Mouse (Mus musculus) liver, embryonic 12.5 days (tissue): ENCODE results near the gene Tbc1d9b. TPM values are rescaled to one million over a fixed set of nuclear protein-coding genes. Genes with fewer than 3 reads are reported as not detected.
"Not testable (repeated sequence)": the region's sequence is repeated elsewhere in the genome, so short reads cannot be mapped to it uniquely, and the experiment has no call there.

Source experiments
- ATAC-seq: fragments of 200-750 bp; cut with Nextera tagmentation; 2 replicates; pipeline ENCODE4 v1.8.0; 2017; ENCODE audit warnings: moderate number of reproducible peaks, mild to moderate bottlenecking, moderate library complexity
- H3K27ac ChIP-seq: fragments of 300-500 bp; sonication (generic); 2 replicates; pipeline ENCODE4 v1.5.1; 2016; ENCODE audit warnings: mild to moderate bottlenecking
- H3K27me3 ChIP-seq: fragments of 300-500 bp; sonication (generic); replicated peaks from 2 replicates; pipeline ENCODE4 v1.6.1; 2016; ENCODE audit warnings: mild to moderate bottlenecking, moderate library complexity
- H3K36me3 ChIP-seq: fragments of 300-500 bp; sonication (generic); 2 replicates; pipeline ENCODE4 v1.6.1; 2016; ENCODE audit warnings: mild to moderate bottlenecking, moderate library complexity
- H3K4me1 ChIP-seq: fragments of 300-500 bp; sonication (generic); 2 replicates; pipeline ENCODE4 v1.6.1; 2016
- H3K4me2 ChIP-seq: fragments of 300-500 bp; sonication (generic); 2 replicates; pipeline ENCODE4 v1.6.1; 2016; ENCODE audit warnings: mild to moderate bottlenecking, moderate library complexity
- H3K4me3 ChIP-seq: fragments of 300-500 bp; sonication (generic); 2 replicates; pipeline ENCODE4 v1.5.1; 2016; ENCODE audit warnings: mild to moderate bottlenecking, moderate library complexity
- H3K9ac ChIP-seq: fragments of 300-500 bp; sonication (generic); 2 replicates; pipeline ENCODE4 v1.6.1; 2016; ENCODE audit warnings: mild to moderate bottlenecking, moderate library complexity
- H3K9me3 ChIP-seq: fragments of 300-500 bp; sonication (generic); replicated peaks from 2 replicates; pipeline ENCODE4 v1.6.1; 2016; ENCODE audit warnings: mild to moderate bottlenecking, moderate library complexity
- WGBS: fragments of 180-500 bp; shearing (Covaris S2); methylation state at CpG from one replicate; pipeline ENCODE4 v1.1.7; 2016; ENCODE audit not compliant: insufficient replicate concordance; 5-methylcytosine and 5-hydroxymethylcytosine counted together
- polyA plus RNA-seq: library from polyadenylated mRNA; unstranded; fragments of >200 nt; fragmentation: Nextera tagmentation; extraction: Ambion mirVana; gene quantifications from 2 replicates; pipeline ENCODE4 v1.2.1, GENCODE M21; 2016

Tbc1d9b gene
- 20.2 and 20.3 TPM in 2 replicates for polyA plus RNA-seq

DNA sequence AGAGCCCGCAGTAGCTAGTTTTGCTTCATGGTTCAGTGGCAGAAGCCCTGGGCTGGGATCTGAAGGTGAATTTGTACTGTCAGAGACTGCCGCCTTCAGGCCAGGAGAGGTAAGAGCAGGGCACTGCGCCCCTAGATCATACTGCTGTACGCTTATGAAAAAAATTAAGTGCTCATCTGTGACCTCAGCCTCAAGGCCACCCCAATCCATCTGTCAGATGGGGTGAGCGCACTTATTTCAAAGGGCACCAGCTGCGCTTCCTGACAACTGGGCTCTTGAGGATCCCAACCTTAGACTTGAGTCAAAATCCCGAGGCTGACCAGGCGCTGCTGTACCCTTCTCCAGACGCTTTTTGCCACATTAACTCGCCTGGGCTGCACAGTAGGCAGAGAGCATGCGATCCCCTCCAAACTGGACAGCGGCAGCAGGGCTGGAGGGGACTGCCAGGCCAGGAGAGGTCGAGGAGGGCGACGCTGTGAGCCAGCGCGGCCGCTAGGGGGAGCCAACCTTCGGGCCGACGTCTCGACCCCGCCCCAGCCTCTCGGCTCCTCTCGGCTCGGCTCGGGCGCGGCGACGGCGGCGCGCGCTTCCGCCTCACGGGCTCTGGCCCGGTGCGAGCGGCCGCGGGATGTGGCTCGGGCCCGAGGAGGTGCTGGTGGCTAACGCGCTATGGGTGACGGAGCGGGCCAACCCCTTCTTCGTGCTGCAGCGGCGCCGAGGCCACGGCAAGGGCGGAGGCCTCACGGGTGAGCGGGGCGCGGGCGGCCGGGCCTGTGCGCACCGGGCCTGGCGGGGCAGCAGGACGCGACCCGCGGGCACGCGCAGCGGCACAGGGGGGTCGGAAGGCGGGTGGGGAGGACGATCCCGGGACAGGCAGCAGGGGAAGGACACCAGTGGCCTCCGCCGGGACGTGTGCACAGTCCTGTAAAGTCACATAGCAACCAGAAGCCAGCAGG lies at the start of gene Tbc1d9b:
Gene Tbc1d9b, plus strand, starts transcription at position 586 of the 956 bp plus-strand sequence.
- Histone ChIP-seq H3K9ac (peak within 1 kb of the TSS; percentile 97), H3K27me3 (no peaks in the 10 kb centered on the region), H3K4me2 (peak within 1 kb of the TSS; percentile 90), H3K36me3 (peaks cover 11% of the 10 kb centered on the region), H3K9me3 (no peaks in the 10 kb centered on the region), H3K27ac (peak within 1 kb of the TSS; percentile 91), H3K4me3 (peak within 1 kb of the TSS; percentile 90), H3K4me1 (peaks cover 67% of the 10 kb centered on the region)
- peak; percentile 91 for ATAC-seq
- WGBS: 4% methylated on average over 75 of the region's 77 CpGs

DNA sequence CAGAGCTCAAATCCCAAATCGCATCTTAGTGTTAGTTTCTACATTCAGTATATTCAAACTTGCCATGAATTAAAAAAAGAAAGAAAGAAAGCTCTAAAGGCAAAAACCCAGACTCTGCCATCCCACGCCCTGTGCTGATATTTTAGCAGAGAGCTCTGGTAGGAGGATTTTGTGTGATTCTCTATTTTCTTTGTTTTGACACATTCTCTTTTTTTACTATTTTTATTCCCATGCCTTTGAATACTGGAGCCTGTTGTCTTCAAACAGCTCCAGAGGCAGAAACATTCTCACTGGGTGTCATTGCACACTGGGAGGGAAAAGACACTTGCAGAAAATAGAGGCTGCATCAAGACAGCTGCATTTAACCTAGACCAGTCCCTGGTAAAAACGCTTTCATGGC lies 45.0 kb upstream of the Tbc1d9b start:
- WGBS: 78% methylated on average over 3 of the region's 3 CpGs

DNA sequence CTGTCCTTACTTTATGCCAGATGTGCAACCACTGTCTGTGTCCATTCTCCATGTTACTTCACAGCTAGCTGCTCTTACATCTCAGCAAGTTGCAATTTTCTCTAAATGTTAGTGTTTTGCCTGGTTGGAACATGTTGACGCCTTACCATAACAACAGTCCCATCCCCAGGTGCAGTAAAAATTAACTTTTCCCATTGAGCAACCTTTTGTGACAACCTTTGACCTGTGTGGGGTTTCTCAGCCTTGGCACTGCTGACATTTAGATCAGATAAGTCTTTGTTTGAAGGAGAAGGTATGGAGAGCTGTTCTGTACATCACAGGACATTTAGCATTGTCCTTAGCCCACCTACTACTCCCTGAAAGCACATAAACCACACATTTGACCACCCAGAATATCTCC lies 41.4 kb upstream of the Tbc1d9b start:
- WGBS: 60% methylated on average over 1 of the region's 1 CpGs
- peaks cover 13% of the 10 kb centered on the region; the same call in 1 of the 2 replicates for H3K4me1 ChIP-seq
- H3K27me3 ChIP-seq: no peaks in the 10 kb centered on the region
- H3K27ac ChIP-seq: no peak overlapping the region
- no peak for ATAC-seq
- H3K9me3 ChIP-seq: no peaks in the 10 kb centered on the region
- no peak overlapping the region for H3K4me2 ChIP-seq
- no peak overlapping the region for H3K4me3 ChIP-seq
- H3K36me3 ChIP-seq: peaks cover 21% of the 10 kb centered on the region
- no peak overlapping the region for H3K9ac ChIP-seq

More for the DNA sequence above, 45.0 kb upstream of the Tbc1d9b start:
- Histone ChIP-seq H3K27me3 (no peaks in the 10 kb centered on the region), H3K9ac (no peak overlapping the region), H3K4me1 (peaks cover 11% of the 10 kb centered on the region; the same call in 1 of the 2 replicates), H3K9me3 (no peaks in the 10 kb centered on the region), H3K4me2 (no peak overlapping the region), H3K36me3 (peaks cover 18% of the 10 kb centered on the region), H3K27ac (no peak overlapping the region), H3K4me3 (no peak overlapping the region)
- ATAC-seq: no peak

DNA sequence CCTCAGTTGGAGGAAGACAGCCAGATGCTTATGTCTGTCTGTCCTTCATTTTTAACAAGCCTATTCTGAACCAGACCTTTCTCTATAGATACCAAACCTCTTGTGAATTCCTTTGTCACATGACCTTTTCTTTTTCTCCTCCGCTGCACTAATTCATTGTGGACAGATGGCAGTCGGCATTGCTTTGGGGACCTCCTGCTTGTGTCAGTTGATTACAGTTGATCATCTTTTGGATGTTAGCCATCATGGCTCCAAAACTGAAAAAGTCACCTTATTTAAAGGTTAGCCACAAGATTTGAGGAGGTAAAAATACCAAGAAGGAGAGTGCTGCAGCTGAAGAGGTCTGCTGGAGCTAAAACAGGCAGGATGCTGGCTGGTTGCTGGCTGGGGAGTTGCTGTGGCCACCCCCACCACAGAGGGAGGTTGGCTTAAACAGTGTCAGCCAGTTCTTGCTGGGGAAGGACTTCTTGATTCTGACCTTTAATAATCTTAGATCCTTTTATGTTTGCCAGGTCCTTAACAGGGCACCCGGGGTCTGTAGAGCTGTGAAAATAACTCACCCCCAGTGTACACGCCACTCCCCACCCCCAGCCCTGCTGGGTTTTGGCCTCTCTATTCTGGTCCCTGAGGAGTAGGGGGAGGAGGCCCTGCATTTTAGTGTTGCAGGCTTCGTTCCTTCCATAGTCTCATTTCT lies 40.1 kb upstream of the Tbc1d9b start:
- Histone ChIP-seq H3K4me1 (peaks cover 13% of the 10 kb centered on the region; the same call in 1 of the 2 replicates), H3K9me3 (no peaks in the 10 kb centered on the region), H3K4me3 (no peak overlapping the region), H3K4me2 (no peak overlapping the region), H3K27ac (no peak overlapping the region), H3K36me3 (peaks cover 17% of the 10 kb centered on the region), H3K27me3 (no peaks in the 10 kb centered on the region), H3K9ac (no peak overlapping the region)
- no peak for ATAC-seq
- WGBS: 73% methylated on average over 5 of the region's 5 CpGs

DNA sequence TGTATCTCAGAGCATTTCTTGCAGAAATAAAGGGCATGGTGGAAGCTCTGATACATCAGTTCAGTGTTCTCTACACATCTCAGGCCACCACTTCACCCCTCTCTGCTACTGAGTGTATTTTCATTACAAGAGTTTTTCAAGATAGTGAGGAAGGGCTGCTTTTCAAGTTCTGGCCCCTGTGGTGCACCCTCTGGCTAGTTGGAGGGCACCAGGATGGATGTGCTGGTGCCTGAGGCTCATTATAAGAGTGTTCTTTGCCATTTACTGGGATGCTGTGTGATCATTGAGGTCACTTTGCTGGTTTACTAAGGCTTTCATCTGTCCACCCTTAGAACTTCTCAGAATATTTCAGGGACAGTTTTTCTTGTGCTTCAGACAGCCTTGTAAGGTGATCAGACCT lies 39.5 kb upstream of the Tbc1d9b start:
- Histone ChIP-seq H3K36me3 (peaks cover 17% of the 10 kb centered on the region), H3K4me2 (no peak overlapping the region), H3K27ac (no peak overlapping the region), H3K9ac (no peak overlapping the region), H3K4me1 (peaks cover 13% of the 10 kb centered on the region; the same call in 1 of the 2 replicates), H3K27me3 (no peaks in the 10 kb centered on the region), H3K4me3 (no peak overlapping the region), H3K9me3 (no peaks in the 10 kb centered on the region)
- no peak for ATAC-seq

DNA sequence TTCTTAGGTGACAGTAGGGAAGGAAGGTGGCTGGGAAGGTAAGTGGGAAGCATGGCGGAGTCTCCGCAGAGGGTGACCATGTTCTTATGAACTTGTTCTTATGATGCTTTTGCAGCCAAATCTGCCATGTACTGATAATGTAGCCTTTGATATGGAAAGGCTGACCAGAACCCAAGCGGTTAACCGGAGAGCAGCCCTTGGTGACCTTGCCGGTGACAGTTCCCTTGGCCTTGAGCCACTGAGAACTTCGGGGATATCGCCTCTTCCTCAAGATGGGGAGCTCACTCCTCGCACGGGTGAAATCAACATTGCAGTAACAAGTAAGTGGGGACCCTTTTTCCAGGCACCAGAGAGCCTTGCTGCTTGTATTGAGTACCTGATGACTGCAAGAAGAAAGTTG lies 35.5 kb upstream of the Tbc1d9b start:
- Histone ChIP-seq H3K9ac (no peak overlapping the region), H3K36me3 (peaks cover 21% of the 10 kb centered on the region), H3K9me3 (no peaks in the 10 kb centered on the region), H3K27me3 (no peaks in the 10 kb centered on the region), H3K4me3 (no peak overlapping the region), H3K4me2 (no peak overlapping the region), H3K27ac (no peak overlapping the region), H3K4me1 (peaks cover 7% of the 10 kb centered on the region; the same call in 1 of the 2 replicates)
- ATAC-seq: no peak
- 81% methylated on average over 9 of the region's 9 CpGs for WGBS

DNA sequence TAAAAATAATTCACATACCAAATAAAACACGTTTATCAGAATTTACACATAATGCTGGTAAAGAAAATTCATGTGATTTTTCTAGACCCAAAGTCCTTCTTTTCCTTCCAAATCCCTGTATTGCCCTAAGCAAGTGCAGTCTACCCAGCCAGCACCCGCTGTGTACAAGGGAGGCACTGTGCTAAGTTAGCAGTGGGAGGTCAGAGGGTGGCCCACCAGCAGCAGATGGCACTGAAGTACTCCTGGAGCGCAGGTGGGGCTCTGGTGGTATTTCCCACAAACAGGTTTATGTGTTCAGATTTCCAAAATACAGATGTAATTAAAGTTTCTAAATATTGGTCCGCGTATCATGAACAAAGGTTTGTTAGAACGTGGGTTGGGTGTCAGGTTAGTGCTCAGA lies 34.1 kb upstream of the Tbc1d9b start:
- Histone ChIP-seq H3K4me1 (no peaks in the 10 kb centered on the region), H3K9me3 (no peaks in the 10 kb centered on the region), H3K36me3 (peaks cover 16% of the 10 kb centered on the region), H3K4me2 (no peak overlapping the region), H3K27ac (no peak overlapping the region), H3K4me3 (no peak overlapping the region), H3K9ac (no peak overlapping the region), H3K27me3 (no peaks in the 10 kb centered on the region)
- 76% methylated on average over 6 of the region's 6 CpGs for WGBS
- no peak for ATAC-seq

DNA sequence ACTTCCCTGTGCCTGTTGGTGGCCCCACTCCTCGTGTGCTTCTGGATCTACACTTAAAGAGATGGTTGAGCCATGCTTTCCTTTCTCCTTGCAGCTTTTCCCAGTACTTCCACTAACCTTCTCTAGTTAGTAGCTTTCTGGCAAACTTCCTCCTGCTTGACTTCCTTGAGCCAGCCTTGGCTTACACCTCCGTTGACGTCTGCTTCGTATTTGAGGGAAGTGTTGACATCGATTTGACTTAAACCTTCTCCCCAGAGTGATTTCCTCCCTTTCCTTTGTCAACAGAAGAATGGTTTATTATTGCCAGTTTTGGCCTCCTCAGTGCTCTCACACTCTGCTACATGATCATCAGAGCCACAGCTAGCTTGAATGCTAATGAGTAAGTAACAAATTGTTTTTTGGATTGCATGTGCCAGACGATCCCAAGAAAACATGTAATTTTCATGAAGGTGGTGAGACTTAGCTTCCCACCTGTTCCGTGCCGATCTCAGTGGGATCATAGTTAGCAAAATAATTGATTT lies 32.2 kb upstream of the Tbc1d9b start:
- Histone ChIP-seq H3K4me3 (no peak overlapping the region), H3K4me1 (peaks cover 4% of the 10 kb centered on the region; the same call in 1 of the 2 replicates), H3K4me2 (no peak overlapping the region), H3K9me3 (no peaks in the 10 kb centered on the region), H3K9ac (no peak overlapping the region), H3K27me3 (no peaks in the 10 kb centered on the region), H3K27ac (no peak overlapping the region), H3K36me3 (peaks cover 14% of the 10 kb centered on the region; the same call in 1 of the 2 replicates)
- 71% methylated on average over 8 of the region's 8 CpGs for WGBS
- no peak for ATAC-seq

DNA sequence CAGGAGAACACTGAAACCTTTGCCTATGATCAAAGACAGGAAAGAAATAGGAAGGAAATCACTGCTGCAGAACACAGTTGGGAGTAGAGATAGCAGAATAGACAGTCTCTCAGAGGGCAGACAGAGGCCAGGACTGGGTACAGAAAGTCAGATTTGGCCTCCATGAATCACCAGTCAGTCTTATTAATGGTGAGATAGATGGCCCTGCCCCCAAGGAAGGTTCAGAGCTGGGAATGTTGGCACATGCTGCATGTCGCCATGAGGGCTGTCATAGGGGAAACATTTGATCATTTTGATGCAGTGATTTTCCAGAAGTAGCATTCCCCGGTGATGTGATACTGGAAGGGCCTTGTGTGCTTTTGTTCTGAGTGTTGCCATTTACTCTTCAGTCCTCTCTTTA lies 31.5 kb upstream of the Tbc1d9b start:
- no peak overlapping the region for H3K9ac ChIP-seq
- no peaks in the 10 kb centered on the region for H3K9me3 ChIP-seq
- H3K4me3 ChIP-seq: no peak overlapping the region
- no peak overlapping the region for H3K27ac ChIP-seq
- peaks cover 6% of the 10 kb centered on the region; the same call in 1 of the 2 replicates for H3K4me1 ChIP-seq
- H3K36me3 ChIP-seq: peaks cover 15% of the 10 kb centered on the region; the same call in 1 of the 2 replicates
- H3K4me2 ChIP-seq: no peak overlapping the region
- ATAC-seq: no peak
- 71% methylated on average over 2 of the region's 2 CpGs for WGBS
- H3K27me3 ChIP-seq: no peaks in the 10 kb centered on the region

DNA sequence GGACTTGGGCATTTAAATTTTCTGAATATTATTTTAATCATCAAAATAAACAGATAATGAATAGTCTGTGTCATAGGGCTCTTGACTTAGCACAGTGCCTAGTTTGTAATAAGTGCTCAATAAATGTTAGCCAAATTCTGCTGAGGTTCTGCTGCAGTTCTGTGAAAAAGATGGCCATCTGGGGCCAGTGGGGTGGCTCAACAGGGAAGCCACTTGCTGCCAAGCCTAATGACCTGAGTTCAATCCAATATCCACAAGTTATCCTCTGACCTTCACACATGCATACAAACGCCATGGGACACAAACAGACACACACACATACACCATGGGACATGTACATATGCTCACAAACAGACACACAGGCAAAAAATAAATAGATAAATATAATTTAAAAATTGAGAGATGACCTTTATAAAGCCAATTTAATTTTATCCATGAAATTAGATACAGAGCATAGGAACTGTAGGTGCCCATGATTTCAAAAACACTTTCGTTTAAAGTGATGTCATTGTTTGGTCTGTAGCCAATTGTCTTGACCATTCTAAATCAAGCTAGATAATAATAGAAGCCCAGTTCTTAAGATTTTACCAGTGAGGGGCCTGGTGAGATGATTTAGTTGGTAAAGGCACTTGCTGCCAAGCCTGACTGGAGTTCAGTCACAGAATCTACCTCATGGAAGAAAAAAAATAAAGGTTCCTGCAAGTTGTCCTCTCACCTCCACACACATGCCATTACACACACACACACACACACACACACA lies 30.5 kb upstream of the Tbc1d9b start:
- no peak overlapping the region for H3K27ac ChIP-seq
- H3K9me3 ChIP-seq: no peaks in the 10 kb centered on the region
- H3K4me3 ChIP-seq: no peak overlapping the region
- H3K9ac ChIP-seq: no peak overlapping the region
- H3K4me2 ChIP-seq: no peak overlapping the region
- H3K36me3 ChIP-seq: peaks cover 17% of the 10 kb centered on the region; the same call in 1 of the 2 replicates
- H3K4me1 ChIP-seq: peaks cover 8% of the 10 kb centered on the region; the same call in 1 of the 2 replicates
- ATAC-seq: no peak
- H3K27me3 ChIP-seq: no peaks in the 10 kb centered on the region
- whole genome bisulfite sequencing: 66% methylated on average over 2 of the region's 2 CpGs

DNA sequence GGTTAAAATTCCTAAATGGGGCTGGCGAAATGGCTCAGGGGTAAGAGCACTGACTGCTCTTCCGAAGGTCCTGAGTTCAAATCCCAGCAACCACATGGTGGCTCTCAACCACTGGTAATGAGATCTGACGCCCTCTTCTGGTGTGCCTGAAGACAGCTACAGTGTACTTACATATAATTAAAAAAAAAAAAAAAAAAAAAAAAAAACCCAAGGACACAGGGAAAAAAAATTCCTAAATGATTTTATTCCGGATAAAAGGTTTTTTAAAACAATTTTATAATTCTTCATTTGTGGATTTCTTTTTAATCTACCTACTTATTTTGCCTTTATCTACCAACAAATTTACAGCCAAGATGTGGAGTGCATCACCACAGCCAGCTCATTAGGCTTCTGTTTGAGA lies 29.2 kb upstream of the Tbc1d9b start:
- not testable (repeated sequence) for ATAC-seq
- 68% methylated on average over 4 of the region's 4 CpGs for WGBS

More for the DNA sequence above, 29.2 kb upstream of the Tbc1d9b start:
- not testable (repeated sequence) for H3K27ac ChIP-seq, H3K4me2 ChIP-seq, H3K4me1 ChIP-seq, H3K9ac ChIP-seq, H3K4me3 ChIP-seq, H3K9me3 ChIP-seq, H3K27me3 ChIP-seq
- H3K36me3 ChIP-seq: peaks cover 17% of the 10 kb centered on the region; the same call in 1 of the 2 replicates
